Mouse (Mus musculus): ENCODE results near the gene Sstr3.

The Sstr3 gene

DNA sequence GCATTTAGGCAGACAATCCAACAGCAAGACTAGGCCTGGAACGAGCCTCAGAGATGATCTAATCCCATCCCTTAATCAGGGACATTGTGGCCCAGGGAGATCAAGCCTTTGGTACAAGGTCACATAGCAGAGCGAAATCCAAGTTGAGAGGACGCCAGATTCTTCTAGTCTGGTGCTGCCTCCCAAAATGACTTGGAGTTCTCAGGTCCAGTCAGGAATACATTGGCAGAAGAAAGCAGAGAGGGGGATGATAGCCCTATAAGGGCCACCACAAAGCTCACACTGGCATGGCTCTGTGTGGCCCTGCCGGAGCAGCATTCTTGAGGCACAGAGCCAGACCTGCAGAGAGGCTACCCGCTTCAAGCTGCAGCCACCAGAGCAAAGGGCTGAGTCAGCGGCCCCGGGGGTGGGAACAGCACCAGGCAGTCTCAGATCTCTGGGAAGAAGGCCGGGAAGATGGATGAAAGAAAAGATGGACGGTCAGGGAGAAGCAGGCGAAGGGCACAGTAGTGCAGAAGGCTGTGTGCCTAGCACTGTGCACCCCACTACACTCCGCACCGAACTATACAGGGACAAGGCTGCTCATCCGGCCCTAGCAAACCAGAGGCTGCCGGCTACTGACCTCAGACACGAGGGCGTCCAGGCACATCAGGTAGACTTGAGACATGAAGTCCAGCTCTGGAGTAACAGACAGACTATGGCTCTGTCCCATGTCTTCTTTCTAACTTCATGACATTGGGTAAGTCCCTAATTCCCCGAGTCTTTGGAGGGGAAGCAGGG is 13.6 kb downstream of the Sstr3 start, which contains the start of gene C1qtnf6:
Gene C1qtnf6 (minus strand): TSS at position 746 of the 780 bp plus-strand sequence.
- DNase-seq (ENCODE audit: low spot score): peak; percentile 60

DNA sequence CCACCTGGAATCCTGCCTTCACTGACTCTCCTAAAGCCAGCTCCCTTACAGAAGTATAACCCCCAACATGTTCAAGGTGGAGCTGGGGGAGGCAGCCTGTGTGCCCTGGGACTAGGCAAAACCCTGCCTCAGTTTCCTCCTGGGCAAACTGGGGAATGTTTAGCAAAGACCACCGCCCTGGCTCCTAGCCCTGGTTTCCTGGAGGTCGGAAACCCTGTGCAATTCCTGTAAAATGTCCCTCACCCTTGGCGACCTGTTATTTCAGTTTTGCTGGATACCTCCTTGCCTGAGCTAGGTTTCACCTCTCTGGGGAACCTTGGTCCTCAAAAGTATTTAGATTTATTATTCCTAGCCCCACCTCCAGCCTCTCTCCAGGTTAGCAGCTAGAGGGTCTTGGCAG is 14.3 kb downstream of the Sstr3 start:
- no peak for DNase-seq (ENCODE audit: low spot score)

DNA sequence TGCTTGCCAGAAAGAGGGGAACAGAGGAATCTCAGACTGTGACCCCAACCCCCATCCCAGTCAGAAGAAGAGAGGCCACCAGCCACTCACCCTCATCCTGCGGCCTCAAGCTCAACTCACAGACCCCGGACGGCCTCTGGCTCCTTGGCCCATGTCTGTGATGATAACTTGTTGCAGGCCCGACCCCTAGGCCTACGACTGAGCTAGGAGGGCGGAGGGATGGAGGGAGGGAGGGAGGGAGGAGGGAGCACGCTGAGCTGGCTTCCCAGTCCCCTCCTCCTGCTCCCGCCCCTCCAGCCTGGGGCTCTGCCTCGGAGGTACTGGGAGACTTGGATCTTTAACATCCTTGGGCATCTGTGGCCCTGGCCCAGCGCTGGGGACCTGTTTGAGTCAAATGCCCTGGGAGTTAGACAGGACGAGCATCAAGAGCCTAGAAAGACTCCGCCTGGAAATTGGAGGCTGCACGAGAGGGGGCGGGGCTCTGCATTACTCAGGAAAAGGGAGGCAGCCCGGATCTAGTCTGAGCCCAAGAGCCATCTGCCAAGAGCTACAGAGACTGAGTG is 15.0 kb downstream of the Sstr3 start:
- DNase-seq (ENCODE audit: low spot score): peak; percentile 76

DNA sequence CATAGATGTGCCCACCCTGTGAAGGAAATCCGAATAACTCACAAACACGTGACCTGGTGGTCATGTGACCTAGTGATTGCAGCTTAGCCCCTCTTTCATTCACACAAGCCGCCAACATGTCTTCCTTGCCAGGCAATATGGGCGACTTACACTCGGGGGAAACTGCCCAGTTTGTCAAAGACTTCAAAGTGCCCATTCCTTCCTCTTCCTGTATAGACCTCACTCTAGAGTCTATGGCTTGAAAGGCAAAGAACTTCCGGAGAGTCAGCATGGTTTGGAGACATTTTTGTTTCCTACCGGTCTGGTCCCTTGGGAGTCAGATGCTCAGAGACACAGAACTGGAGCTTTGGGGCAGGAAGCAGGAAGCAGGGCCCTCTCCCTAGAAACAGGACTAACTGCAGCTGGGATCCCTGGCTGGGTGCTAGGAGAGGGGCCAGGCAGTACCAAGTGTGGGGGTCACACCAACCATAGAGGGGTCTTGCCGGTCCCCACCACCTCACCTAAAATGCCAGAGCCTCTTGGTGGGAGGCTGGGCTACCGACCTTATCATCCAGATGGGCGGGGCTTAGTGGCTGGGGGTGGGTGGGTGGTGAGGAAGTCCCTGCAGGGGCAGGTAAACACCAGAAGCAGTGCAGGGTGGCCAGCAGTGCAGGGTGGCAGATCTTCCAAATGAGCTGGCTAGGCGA is 15.6 kb downstream of the Sstr3 start:
- DNase-seq (ENCODE audit: low spot score): peak; percentile 37

DNA sequence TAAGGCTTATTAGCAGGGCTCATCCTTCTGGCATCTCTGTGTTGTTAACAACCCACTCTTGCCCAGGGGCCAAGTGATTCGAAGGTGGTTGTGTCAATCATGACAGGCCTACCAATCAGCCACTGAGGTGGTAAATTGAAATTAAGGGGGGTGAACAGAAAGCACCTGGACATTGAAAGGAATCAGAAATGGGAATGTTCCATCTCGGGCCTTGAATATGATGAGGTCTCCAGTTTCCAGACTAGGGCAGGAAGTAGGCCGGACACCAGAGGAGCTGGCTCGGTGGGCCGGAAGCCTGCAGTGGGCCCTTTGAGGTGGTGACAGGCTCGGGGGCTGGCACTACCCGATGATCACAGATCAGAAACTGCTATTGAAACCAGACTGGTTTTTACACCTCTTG is 16.5 kb downstream of the Sstr3 start:
- no peak for DNase-seq (ENCODE audit: low spot score)

DNA sequence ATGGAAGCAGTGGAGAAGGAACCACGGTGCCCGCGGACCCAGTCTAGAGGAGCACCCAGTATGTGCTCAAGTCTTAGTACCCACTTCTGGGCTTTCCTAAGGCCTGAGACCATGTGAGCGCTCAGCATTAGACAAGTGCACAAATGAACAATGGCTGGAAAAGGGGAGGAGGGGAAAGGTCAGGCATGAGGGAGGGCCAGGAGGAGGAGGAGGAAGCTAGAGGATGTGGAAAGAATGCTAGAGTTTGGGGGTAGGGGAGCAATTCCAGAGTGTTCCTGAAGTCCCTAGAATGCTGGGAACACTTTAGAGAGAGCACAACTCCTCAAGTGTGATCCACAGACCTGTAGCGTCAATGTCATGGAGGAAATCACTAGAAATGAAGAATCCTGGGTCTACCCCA is 20.3 kb downstream of the Sstr3 start:
- DNase-seq (ENCODE audit: low spot score): peak; percentile 16

DNA sequence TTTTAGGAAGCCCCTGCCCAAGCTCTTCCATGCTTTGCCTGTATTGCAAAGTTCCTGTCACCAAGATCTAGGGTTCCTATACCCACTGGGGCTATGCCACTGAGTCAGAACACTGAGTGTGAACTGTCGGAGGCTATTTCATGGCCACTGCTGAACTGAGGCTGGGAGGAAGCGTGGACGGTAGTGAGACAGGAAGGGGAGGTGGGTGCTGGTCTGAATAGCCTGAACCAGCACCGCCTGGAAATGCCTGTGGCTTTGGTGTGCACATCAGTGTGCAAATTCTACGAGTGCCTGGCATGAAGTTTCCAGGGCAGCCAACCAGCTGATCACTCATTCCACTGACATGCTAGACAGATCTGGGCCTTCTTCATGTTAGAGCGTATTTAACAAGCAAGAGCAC is 22.6 kb downstream of the Sstr3 start:
- no peak for DNase-seq (ENCODE audit: low spot score)

DNA sequence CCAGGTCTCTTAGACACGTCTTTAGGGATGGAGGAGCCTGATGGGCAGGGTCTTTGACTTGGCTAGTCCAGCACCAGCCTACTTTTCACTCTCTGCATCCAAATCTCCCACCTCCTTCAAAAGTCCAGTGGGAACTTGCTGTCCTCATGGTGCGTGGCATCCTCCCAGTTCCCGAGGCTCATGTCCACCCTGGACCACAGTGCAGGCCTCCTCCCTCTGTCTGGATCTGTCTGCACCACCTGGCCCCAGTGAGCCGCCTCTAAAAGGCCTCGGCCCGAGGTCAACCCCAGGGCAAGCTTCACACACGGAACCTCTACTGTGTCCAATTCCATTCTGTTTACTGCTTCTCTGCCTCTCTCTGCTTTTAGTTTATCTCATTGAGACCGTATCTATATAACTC is 23.2 kb downstream of the Sstr3 start:
- no peak for DNase-seq (ENCODE audit: low spot score)

DNA sequence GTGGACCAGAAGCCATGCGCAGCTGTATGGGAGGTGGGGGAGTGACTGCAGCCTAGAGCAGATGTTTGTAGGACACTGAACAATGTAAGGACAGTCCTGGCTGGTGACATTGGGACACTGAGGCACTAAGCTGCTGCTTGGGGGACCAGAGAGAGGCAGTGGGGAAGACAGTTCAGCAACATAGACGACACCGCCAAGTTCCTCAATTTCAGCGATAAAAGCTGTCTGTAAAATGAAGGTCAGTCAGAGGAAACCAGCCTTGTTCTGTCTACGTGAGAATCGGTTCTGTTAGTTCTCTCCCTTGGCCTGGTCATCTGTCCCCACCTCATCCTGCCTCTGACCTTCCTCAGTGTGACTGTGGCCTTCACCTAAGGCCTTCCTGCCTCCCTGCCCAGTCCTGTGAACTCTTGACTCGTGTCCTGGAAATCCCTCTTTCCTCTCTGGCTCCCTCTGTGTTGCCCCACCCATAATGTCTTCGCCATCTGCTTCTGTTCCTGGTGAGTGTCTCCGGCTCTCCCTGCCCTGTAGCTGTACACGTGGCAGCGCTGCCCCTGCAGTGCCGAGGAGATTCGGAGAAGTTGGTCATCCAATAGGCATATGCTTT is 24.3 kb downstream of the Sstr3 start:
- no peak for DNase-seq (ENCODE audit: low spot score)

DNA sequence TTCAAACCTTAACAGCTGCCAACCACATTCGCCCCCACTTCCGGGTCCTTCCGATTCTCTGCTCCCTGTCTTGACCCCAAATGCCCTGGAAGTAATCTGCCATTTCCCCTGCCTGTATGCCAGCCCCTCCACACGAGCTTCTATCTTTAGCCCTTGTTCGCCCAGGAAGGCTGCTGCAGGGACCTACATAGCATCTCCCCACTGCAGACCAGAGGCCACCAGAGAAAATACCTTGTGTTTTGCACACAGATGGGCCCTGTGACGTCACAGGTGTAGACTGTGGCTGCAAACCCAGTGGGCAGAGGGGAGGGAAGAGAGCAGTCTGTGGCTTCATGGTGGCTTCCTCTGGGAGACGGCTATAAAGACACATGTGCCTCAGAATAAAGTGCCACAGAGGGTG is 26.3 kb downstream of the Sstr3 start:
- no peak for DNase-seq (ENCODE audit: low spot score)

DNA sequence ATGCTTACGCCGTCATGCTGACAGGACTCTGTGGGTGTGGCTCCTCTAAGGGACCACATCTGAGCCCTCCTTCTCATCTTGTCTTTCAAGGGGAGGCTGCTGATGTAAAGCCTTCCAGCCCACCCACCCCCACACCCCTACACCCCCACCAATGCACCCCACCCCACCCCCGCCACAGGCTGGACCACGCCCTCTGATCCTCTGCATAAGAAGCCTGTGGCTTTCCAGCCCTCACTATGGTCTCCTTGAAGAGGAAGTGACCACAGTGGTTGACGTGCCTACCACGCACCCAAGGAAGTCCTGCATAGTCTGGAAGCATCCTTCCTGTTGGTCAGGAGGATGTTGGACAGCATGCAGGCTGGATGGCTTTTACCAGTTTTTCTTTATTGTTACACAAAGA is 28.7 kb downstream of the Sstr3 start:
- no peak for DNase-seq (ENCODE audit: low spot score)

DNA sequence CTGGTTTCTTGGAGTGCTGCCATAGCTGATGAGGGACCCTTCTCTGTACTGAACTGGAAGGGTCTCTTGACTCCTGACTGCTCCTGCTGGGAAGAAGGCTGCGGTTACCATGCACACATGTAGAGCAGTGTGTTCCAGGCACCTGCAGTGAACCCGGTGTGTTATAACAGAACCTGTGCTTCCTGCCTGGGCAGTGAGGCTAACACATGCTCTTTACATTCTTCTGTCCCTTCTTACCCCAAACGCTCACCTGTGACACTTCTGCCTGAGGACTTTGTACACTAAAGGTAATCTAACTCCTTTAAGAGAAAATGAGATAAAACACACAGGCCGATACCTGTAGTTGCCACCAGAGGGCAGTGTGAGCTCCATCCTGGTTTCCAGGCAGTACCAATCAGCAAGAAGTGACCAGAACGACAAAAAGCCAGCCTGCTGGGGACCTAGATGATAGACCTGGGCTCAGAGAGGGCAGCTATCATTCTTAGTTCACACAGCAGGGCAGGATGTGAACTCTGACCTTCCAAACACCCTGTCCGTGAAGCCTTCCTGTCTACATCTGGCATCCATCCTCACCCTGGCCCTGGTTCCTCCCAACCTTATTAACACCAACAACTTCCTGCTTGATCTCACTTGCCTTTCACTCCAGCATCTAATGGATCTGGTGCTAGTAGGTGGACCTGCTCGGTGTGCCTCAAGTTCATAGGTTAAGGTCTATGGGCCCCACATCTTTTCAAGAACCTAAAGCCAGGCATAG is 29.9 kb downstream of the Sstr3 start:
- peak; percentile 77 for DNase-seq (ENCODE audit: low spot score)

DNA sequence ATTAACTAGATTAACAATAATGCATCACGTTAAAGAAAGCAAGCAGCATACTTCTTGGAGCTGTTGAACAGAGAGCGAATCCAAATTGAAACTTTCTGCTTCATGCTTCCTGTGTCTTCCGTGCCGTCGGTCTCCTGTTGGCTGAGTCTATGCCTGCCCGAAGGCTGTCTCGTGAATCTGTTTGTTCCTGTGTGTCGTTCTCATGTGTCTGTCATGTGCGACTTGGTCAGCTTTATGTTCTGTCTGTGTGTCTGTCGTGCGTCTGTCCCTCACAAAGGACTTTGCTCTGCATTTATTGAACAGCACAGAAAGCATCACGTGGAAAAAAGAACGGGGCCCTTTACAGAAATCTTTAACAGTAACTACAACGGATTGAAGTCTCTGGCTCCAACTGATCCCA is 31.5 kb downstream of the Sstr3 start:
- DNase-seq (ENCODE audit: low spot score): no peak

DNA sequence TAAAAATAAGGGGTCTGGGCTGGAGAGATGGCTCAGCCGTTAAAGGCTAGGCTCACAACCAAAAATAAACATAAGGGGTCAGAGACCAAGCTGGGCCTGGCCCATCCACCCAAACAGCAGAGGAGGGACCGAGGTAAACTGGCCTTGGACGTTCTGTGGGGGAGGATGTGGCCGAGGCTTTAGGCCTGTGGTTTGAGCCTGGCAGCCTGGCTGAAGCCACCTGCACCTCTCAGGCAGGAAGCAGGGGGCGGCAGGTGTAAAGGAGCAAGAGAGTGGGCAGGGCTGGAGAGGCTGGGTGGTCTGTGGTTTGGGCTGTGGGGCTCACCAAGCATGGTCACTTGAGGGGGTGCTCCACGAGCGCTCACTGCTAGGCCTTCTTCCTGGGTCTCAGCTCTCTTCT is 32.5 kb downstream of the Sstr3 start:
- no peak for DNase-seq (ENCODE audit: low spot score)

DNA sequence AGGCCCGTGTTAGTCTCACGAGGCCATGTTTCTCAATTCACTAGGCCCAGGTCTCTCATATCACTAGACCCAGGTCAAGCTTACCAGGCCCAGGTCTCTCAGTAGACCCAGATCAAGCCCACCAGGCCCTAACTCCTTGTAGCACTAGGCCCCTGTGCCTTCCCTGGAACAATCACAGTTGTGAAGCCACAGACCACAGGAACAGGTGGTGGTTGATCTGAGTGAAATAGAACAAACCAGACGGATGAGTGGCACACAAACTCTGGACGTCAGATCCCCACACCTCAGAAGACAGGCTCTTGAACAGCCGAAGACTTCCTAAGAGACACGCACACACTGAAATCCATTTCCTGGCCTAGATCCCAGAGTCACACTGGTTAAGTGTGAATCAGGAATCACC is 33.7 kb downstream of the Sstr3 start:
- DNase-seq (ENCODE audit: low spot score): no peak

DNA sequence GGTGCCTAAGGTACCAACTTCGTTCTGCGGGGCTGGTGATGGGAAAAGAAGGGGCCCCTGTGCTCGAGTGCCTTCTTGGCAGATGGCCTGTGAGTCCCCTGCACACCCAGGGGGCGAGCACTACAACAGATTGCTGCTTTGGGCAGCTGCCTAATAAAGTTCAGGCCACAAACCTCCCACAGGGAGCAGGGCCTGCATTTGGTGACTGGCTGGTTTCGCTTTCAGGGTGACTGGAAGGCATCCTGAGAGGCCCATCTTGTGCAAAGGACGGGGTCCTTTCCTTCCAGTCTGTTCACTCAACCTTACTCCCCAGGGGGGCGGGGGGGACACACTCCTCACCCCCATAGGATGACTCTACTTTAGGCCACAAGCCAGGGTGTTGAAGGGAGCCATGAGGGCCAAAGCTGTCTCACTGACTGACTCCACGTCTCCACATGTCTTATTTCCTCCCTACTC is 34.3 kb downstream of the Sstr3 start:
- peak; percentile 24 for DNase-seq (ENCODE audit: low spot score)

DNA sequence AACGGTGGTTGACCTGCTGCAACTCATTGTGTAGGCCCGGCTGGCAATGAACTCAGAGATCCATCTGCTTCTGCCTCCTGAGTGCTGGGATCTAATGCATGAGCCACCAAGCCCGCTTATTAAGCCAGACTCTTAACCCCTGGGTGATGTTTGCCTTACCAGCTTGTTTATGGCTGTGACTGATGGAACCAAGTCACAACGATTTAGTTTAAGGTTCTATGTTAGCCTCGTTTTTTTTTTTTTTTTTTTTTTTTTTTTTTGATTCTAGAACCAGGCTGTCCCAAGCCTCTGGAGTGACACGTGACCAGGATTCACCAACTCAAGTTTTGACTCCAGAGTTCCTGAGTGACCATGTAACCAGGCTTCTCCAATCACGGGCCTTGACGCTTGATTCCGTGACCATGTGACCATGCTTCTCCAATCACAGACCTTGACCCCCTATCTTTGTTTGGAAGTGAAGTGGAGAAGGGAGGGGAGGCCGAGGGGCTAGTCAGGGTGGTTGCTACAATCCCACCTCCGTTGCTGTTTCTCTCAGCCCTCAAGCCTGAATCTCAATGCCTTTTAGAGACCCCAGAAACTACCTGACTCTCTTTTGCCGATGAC is 35.1 kb downstream of the Sstr3 start:
- DNase-seq (ENCODE audit: low spot score): no peak

DNA sequence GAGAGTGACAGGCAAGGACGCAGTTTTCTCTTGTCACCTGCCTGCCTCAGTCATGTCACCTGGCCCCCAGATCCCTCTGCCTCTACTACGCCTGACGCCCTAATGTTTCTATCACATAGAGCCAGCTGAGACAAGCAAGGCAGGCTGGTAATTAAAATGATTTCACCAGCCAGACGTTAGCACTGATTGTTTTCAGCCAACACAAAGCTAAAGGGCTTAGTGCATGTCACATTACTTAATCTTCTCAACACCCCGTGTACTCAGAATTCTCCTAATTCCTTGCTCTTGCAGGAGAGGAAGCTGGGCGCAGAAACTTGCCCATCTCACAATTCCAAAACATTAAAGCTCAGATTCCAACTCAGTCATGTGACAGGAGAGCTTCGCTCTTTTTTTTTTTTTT is 36.0 kb downstream of the Sstr3 start:
- no peak for DNase-seq (ENCODE audit: low spot score)

DNA sequence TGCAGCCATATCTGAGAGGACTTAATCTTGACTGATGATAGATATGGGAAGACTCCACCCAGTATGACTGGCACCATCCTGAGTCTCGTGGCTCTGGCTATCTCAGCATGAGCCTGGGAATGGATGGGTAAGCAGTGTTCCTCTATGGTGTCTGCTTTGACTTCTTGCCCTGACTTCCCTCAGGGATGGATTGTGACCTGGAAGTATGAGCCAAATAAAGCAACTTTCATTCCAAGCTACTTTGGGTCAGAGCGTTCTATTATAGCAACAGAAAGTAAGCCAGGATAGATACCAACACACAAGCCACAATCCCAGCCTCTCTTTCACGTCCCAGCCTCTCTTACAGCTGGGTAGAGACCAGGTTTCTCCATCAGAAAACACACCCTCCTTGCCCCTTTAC is 38.9 kb downstream of the Sstr3 start:
- DNase-seq (ENCODE audit: low spot score): no peak

DNA sequence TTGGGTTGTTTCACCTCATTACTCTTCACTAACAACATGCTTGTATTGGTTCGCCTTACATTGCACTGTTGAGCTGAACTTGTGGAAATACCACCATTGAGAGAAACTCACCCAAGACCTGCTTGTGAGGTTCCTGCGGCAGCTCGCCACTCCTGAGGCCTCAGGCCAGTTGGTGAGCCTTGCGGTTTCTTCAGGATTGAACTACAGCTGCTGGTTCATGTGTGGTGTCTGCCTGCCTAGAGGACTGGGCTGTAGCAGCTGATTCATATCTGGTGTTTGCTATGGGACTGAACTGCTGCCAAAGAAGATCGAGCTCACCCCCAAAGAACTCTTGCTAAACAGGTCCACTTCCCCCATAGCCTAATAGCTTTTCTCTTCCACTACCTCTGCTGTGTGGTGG is 39.7 kb downstream of the Sstr3 start:
- no peak for DNase-seq (ENCODE audit: low spot score)

DNA sequence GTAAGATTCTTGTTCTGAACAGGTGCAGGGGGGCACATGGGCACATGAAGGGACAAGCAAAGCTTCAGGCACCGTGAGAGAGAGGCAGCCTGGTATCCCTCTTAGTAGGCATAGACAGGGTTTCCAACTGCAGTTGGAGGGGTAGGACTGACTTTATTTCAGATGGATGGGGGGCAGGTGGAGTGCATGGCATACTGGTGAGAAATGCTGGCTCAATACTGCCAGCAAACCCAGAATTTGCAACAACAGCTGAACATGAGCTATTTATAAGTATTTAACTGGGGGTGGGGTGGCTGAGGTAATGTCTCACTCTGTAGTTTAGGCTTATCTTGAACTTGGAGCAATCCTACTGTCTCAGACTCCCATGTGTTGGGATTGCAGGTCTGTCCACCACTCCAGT is 40.5 kb downstream of the Sstr3 start:
- no peak for DNase-seq (ENCODE audit: low spot score)
